Mouse (Mus musculus) hindbrain, embryonic 10.5 days (tissue): Measurements from ENCODE around the gene Ctps. TPM values are rescaled to one million over a fixed set of nuclear protein-coding genes. Genes with fewer than 3 reads are reported as not detected.

ENCODE experiments used
- DNase-seq: peaks from one replicate; pipeline ENCODE4 v3.0.0-alpha.2; 2017; ENCODE audit warnings: low spot score
- H3K27ac ChIP-seq: fragments of 300-500 bp; sonication (generic); 2 replicates; pipeline ENCODE4 v1.5.1; 2016; ENCODE audit warnings: mild to moderate bottlenecking, moderate library complexity
- H3K27me3 ChIP-seq: fragments of 300-500 bp; sonication (generic); 2 replicates; pipeline ENCODE4 v1.6.1; 2016; ENCODE audit warnings: mild to moderate bottlenecking; ENCODE audit not compliant: poor library complexity, insufficient read depth, severe bottlenecking
- H3K36me3 ChIP-seq: fragments of 300-500 bp; sonication (generic); 2 replicates; pipeline ENCODE4 v1.6.1; 2016; ENCODE audit warnings: mild to moderate bottlenecking, moderate library complexity
- H3K4me1 ChIP-seq: fragments of 300-500 bp; sonication (generic); replicated peaks from 2 replicates; pipeline ENCODE4 v1.6.1; 2016; ENCODE audit warnings: mild to moderate bottlenecking
- H3K4me3 ChIP-seq: fragments of 300-500 bp; sonication (generic); 2 replicates; pipeline ENCODE4 v1.5.1; 2016; ENCODE audit warnings: mild to moderate bottlenecking, moderate library complexity
- H3K9me3 ChIP-seq: fragments of 300-500 bp; sonication (generic); 2 replicates; pipeline ENCODE4 v1.6.1; 2016; ENCODE audit warnings: mild to moderate bottlenecking, moderate library complexity
- WGBS: fragments of 180-500 bp; shearing (Covaris S2); methylation state at CpG from one replicate; pipeline ENCODE4 v1.1.7; 2016; 5-methylcytosine and 5-hydroxymethylcytosine counted together
- polyA plus RNA-seq: library from polyadenylated mRNA; unstranded; fragments of >200 nt; fragmentation: Nextera tagmentation; extraction: Ambion mirVana; gene quantifications from 2 replicates; pipeline ENCODE4 v1.2.1, GENCODE M21; 2016

The Ctps gene
- polyA plus RNA-seq, 1 experiment from 2014 or later: 117 TPM

- H3K9me3 ChIP-seq: no peaks in the 10 kb centered on the region
- no peaks in the 10 kb centered on the region for H3K27me3 ChIP-seq
- H3K36me3 ChIP-seq: peaks cover 98% of the 10 kb centered on the region
- no peak overlapping the region for H3K27ac ChIP-seq
- no peaks in the 10 kb centered on the region for H3K4me1 ChIP-seq
- H3K4me3 ChIP-seq: no peak overlapping the region
- 95% methylated on average over 6 of the region's 6 CpGs for WGBS
- DNase-seq: no peak
Observed at GRCm38 (mm10) chr4:120556592-120556991, 13.5 kb downstream of the Ctps start.

- no peak for DNase-seq
- Histone ChIP-seq H3K36me3 (peaks cover 100% of the 10 kb centered on the region), H3K4me1 (no peaks in the 10 kb centered on the region), H3K27ac (no peak overlapping the region), H3K4me3 (no peak overlapping the region), H3K9me3 (no peaks in the 10 kb centered on the region), H3K27me3 (no peaks in the 10 kb centered on the region)
- 78% methylated on average over 1 of the region's 1 CpGs for WGBS
Observed at GRCm38 (mm10) chr4:120544896-120545295, 25.2 kb downstream of the Ctps start.

GRCm38 (mm10) chr4:120538664-120539063 is 31.4 kb downstream of the Ctps start:
- Histone ChIP-seq H3K27me3 (no peaks in the 10 kb centered on the region), H3K4me1 (no peaks in the 10 kb centered on the region), H3K27ac (no peak overlapping the region), H3K9me3 (no peaks in the 10 kb centered on the region), H3K36me3 (peaks cover 79% of the 10 kb centered on the region), H3K4me3 (no peak overlapping the region)
- WGBS: 93% methylated on average over 10 of the region's 10 CpGs
- no peak for DNase-seq

- Histone ChIP-seq H3K4me1 (no peaks in the 10 kb centered on the region), H3K36me3 (peaks cover 72% of the 10 kb centered on the region), H3K27ac (no peak within 1 kb of the TSS), H3K27me3 (no peaks in the 10 kb centered on the region), H3K4me3 (no peak within 1 kb of the TSS), H3K9me3 (no peaks in the 10 kb centered on the region)
- 91% methylated on average over 6 of the region's 6 CpGs for WGBS
- no peak for DNase-seq
Observed at GRCm38 (mm10) chr4:120531986-120532385, 38.1 kb downstream of the Ctps start, which contains the start of gene Slfnl1. Gene Slfnl1 (plus strand): TSS chr4:120532231.

GRCm38 (mm10) chr4:120528171-120528570 is 41.9 kb downstream of the Ctps start:
- no peak for DNase-seq
- peaks cover 89% of the 10 kb centered on the region for H3K36me3 ChIP-seq
- no peak overlapping the region for H3K27ac ChIP-seq
- no peaks in the 10 kb centered on the region for H3K27me3 ChIP-seq
- H3K9me3 ChIP-seq: no peaks in the 10 kb centered on the region
- 87% methylated on average over 9 of the region's 9 CpGs for WGBS
- no peaks in the 10 kb centered on the region for H3K4me1 ChIP-seq
- H3K4me3 ChIP-seq: no peak overlapping the region

- H3K4me3 ChIP-seq: no peak overlapping the region
- H3K9me3 ChIP-seq: no peaks in the 10 kb centered on the region
- no peaks in the 10 kb centered on the region for H3K27me3 ChIP-seq
- peaks cover 92% of the 10 kb centered on the region for H3K36me3 ChIP-seq
- H3K27ac ChIP-seq: no peak overlapping the region
- WGBS: 93% methylated on average over 3 of the region's 3 CpGs
- DNase-seq: no peak
- no peaks in the 10 kb centered on the region for H3K4me1 ChIP-seq
Observed at GRCm38 (mm10) chr4:120523092-120523491, 47.0 kb downstream of the Ctps start.

GRCm38 (mm10) chr4:120522351-120522750 is 47.7 kb downstream of the Ctps start:
- H3K4me1 ChIP-seq: no peaks in the 10 kb centered on the region
- 94% methylated on average over 4 of the region's 4 CpGs for WGBS
- DNase-seq: no peak
- no peaks in the 10 kb centered on the region for H3K27me3 ChIP-seq
- H3K36me3 ChIP-seq: peaks cover 93% of the 10 kb centered on the region
- H3K9me3 ChIP-seq: no peaks in the 10 kb centered on the region
- no peak overlapping the region for H3K4me3 ChIP-seq
- H3K27ac ChIP-seq: no peak overlapping the region

GRCm38 (mm10) chr4:120521761-120522160 is 48.3 kb downstream of the Ctps start:
- peaks cover 97% of the 10 kb centered on the region for H3K36me3 ChIP-seq
- no peak for DNase-seq

GRCm38 (mm10) chr4:120517335-120517734 is 52.7 kb downstream of the Ctps start:
- Histone ChIP-seq H3K4me1 (no peaks in the 10 kb centered on the region), H3K27ac (no peak overlapping the region), H3K36me3 (peaks cover 83% of the 10 kb centered on the region), H3K27me3 (no peaks in the 10 kb centered on the region), H3K9me3 (no peaks in the 10 kb centered on the region), H3K4me3 (no peak overlapping the region)
- no peak for DNase-seq
- 85% methylated on average over 4 of the region's 4 CpGs for WGBS

More at GRCm38 (mm10) chr4:120521761-120522160, 48.3 kb downstream of the Ctps start:
- H3K4me3 ChIP-seq: no peak overlapping the region
- WGBS: 85% methylated on average over 5 of the region's 5 CpGs
- no peaks in the 10 kb centered on the region for H3K4me1 ChIP-seq
- no peaks in the 10 kb centered on the region for H3K9me3 ChIP-seq
- no peak overlapping the region for H3K27ac ChIP-seq
- H3K27me3 ChIP-seq: no peaks in the 10 kb centered on the region

- peaks cover 78% of the 10 kb centered on the region for H3K36me3 ChIP-seq
- 93% methylated on average over 7 of the region's 7 CpGs for WGBS
- no peak for DNase-seq
- no peak overlapping the region for H3K4me3 ChIP-seq
- no peaks in the 10 kb centered on the region for H3K4me1 ChIP-seq
- H3K27me3 ChIP-seq: no peaks in the 10 kb centered on the region
- no peaks in the 10 kb centered on the region for H3K9me3 ChIP-seq
- H3K27ac ChIP-seq: no peak overlapping the region
Observed at GRCm38 (mm10) chr4:120516907-120517306, 53.2 kb downstream of the Ctps start.

- Histone ChIP-seq H3K4me3 (no peak overlapping the region), H3K36me3 (peaks cover 78% of the 10 kb centered on the region), H3K27ac (no peak overlapping the region), H3K27me3 (no peaks in the 10 kb centered on the region), H3K9me3 (no peaks in the 10 kb centered on the region), H3K4me1 (no peaks in the 10 kb centered on the region)
- no peak for DNase-seq
- 95% methylated on average over 7 of the region's 7 CpGs for whole genome bisulfite sequencing
Observed at GRCm38 (mm10) chr4:120516491-120516890, 53.6 kb downstream of the Ctps start.

- peaks cover 76% of the 10 kb centered on the region for H3K36me3 ChIP-seq
- no peak overlapping the region for H3K27ac ChIP-seq
- 97% methylated on average over 2 of the region's 2 CpGs for WGBS
- H3K4me3 ChIP-seq: no peak overlapping the region
- peaks cover 3% of the 10 kb centered on the region for H3K9me3 ChIP-seq
- H3K27me3 ChIP-seq: no peaks in the 10 kb centered on the region
- DNase-seq: no peak
- H3K4me1 ChIP-seq: no peaks in the 10 kb centered on the region
Observed at GRCm38 (mm10) chr4:120514366-120514765, 55.7 kb downstream of the Ctps start.

GRCm38 (mm10) chr4:120511203-120511602 is 58.9 kb downstream of the Ctps start:
- WGBS: 96% methylated on average over 4 of the region's 4 CpGs
- no peaks in the 10 kb centered on the region for H3K4me1 ChIP-seq
- no peak for DNase-seq
- H3K27ac ChIP-seq: no peak overlapping the region
- H3K9me3 ChIP-seq: peaks cover 4% of the 10 kb centered on the region
- H3K36me3 ChIP-seq: peaks cover 77% of the 10 kb centered on the region
- H3K4me3 ChIP-seq: no peak overlapping the region
- H3K27me3 ChIP-seq: no peaks in the 10 kb centered on the region

- no peak overlapping the region for H3K4me3 ChIP-seq
- no peaks in the 10 kb centered on the region for H3K4me1 ChIP-seq
- WGBS: 92% methylated on average over 1 of the region's 1 CpGs
- peaks cover 4% of the 10 kb centered on the region for H3K9me3 ChIP-seq
- no peaks in the 10 kb centered on the region for H3K27me3 ChIP-seq
- DNase-seq: no peak
- H3K36me3 ChIP-seq: peaks cover 64% of the 10 kb centered on the region
- no peak overlapping the region for H3K27ac ChIP-seq
Observed at GRCm38 (mm10) chr4:120506955-120507354, 63.1 kb downstream of the Ctps start.
